Mouse (Mus musculus) C2C12 (cell line): Measurements from ENCODE around the gene Rassf3. TPM values are rescaled to one million over a fixed set of nuclear protein-coding genes. Genes with fewer than 3 reads are reported as not detected.

Source experiments
- H3K27me3 ChIP-seq: one replicate; pipeline ENCODE4 v1.6.1; 2011; ENCODE audit not compliant: control insufficient read depth, insufficient read depth, insufficient read length
- H3K36me3 ChIP-seq: one replicate; pipeline ENCODE4 v1.6.1; 2011; ENCODE audit not compliant: control insufficient read depth, insufficient read depth
- H3K4me3 ChIP-seq: one replicate; pipeline ENCODE4 v1.5.1; 2011; ENCODE audit warnings: mild to moderate bottlenecking, control low read depth; ENCODE audit not compliant: poor library complexity, insufficient read depth, severe bottlenecking
- H3K79me2 ChIP-seq: one replicate; pipeline ENCODE4 v1.6.1; 2011; ENCODE audit not compliant: control insufficient read depth, insufficient read depth
- H3K79me3 ChIP-seq: one replicate; pipeline ENCODE4 v1.6.1; 2011; ENCODE audit warnings: low read depth, control low read depth
- H3ac ChIP-seq: one replicate; pipeline ENCODE3; 2011; ENCODE audit warnings: low read depth; ENCODE audit not compliant: control insufficient read depth, insufficient read length
- CEBPB ChIP-seq: IDR thresholded peaks from one replicate; pipeline ENCODE4 v1.6.1; 2011; ENCODE audit warnings: low read depth, mild to moderate bottlenecking, control low read depth, moderate library complexity
- CTCF ChIP-seq: IDR thresholded peaks from one replicate; pipeline ENCODE4 v1.5.1; 2011; ENCODE audit not compliant: control insufficient read depth, insufficient read depth, insufficient read length
- FOSL1 ChIP-seq: IDR thresholded peaks from one replicate; pipeline ENCODE4 v1.8.0; 2011; ENCODE audit warnings: mild to moderate bottlenecking, low read length; ENCODE audit not compliant: poor library complexity, insufficient read depth, severe bottlenecking
- MAX ChIP-seq: IDR thresholded peaks from one replicate; pipeline ENCODE4 v1.6.1; 2011; ENCODE audit warnings: mild to moderate bottlenecking, control low read depth
- MYOD1 ChIP-seq: IDR thresholded peaks from one replicate; pipeline ENCODE4 v1.6.1; 2011; ENCODE audit warnings: low read depth; ENCODE audit not compliant: control insufficient read depth, insufficient read length
- MYOG ChIP-seq: IDR thresholded peaks from one replicate; pipeline ENCODE4 v1.6.1; 2011; ENCODE audit not compliant: control insufficient read depth, insufficient read length; ENCODE audit errors: extremely low read depth
- USF1 ChIP-seq: IDR thresholded peaks from one replicate; pipeline ENCODE4 v1.6.1; 2011; ENCODE audit warnings: low read depth, mild to moderate bottlenecking, control low read depth, moderate library complexity
- polyA plus RNA-seq: library from polyadenylated mRNA; unstranded; fragments of >200 nt; fragmentation: generic; extraction: Trizol; gene quantifications from one replicate; pipeline ENCODE4 v1.2.1, GENCODE M21; 2012; ENCODE audit warnings: missing spikeins

Gene Rassf3
- polyA plus RNA-seq, 1 experiment: 8.9 TPM

DNA sequence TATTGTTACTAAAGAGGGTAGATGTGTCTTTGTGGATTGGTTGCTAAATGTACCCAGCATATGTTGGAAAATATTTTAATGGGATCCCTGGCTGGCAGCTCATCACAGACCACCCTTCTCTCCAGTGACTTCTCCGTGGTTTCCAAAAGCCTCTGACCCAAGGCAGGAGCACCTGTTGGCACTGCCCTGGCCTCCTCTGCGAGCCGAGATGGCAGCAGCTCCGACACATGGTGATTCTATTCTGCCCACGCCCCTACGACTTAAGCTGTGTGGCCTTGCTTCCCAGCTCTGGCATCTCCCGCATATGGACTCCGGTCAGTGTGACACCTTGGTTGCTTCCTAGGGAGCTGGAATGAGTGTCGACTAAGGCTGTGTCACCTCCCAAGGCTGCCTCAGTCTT is 73.0 kb downstream of the Rassf3 start:
- Histone ChIP-seq H3K36me3 (no peaks in the 10 kb centered on the region), H3K4me3 (no peak overlapping the region), H3K27me3 (no peaks in the 10 kb centered on the region), H3ac (no peak overlapping the region), H3K79me3 (no peaks in the 10 kb centered on the region), H3K79me2 (no peaks in the 10 kb centered on the region)
- TF ChIP-seq FOSL1 (no peak), CEBPB (no peak), MAX (no peak), CTCF (no peak), MYOD1 (no peak), USF1 (no peak), MYOG (no peak)

DNA sequence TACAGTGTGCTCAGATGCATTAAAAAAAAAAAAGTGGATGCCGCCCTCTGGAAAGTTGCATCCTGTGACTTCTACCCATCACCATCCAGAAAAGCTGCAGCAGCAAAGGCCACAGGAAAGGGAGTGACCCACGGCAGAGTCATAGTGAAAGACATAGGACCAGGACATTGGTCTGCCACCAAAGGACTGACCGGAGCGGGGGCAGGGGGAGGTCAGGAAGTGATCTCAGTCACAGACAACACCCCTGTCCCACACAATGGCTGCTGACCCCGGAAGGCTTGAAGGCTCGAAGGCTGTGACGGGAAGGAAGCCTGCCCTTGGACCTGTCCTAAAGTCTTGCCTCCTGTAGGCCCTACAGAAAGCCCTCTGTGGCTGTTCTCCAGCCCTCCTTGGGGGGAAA is 75.1 kb downstream of the Rassf3 start:
- no peaks in the 10 kb centered on the region for H3K36me3 ChIP-seq
- H3K79me3 ChIP-seq: no peaks in the 10 kb centered on the region
- TF ChIP-seq FOSL1 (no peak), USF1 (no peak), MYOD1 (no peak), MYOG (no peak), CEBPB (no peak), CTCF (no peak), MAX (no peak)

DNA sequence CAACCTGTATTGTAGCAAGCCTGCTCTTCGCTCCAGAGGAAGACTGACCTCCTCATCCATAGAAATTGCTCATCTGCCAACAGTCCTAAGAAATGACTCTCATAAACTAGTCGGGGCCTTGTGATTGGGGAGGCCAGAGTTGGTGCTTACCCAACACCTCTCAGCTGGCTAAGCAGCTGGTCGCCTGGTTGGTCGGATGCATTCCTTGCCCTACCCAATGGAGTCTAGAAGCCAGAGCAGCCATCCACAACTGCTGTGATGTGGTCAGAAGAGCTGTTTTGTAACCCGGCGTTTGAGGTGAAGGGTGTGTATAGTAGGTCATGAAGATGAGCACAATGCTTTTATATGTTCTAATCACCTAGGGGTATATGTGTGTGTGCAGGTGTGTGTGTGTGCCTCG is 77.5 kb downstream of the Rassf3 start:
- no peak for TF ChIP-seq MAX
- TF ChIP-seq MYOD1: no peak
- TF ChIP-seq USF1: no peak
- no peak for TF ChIP-seq CEBPB
- no peak for TF ChIP-seq FOSL1
- no peak for TF ChIP-seq MYOG
- no peak for TF ChIP-seq CTCF
- no peaks in the 10 kb centered on the region for H3K79me3 ChIP-seq
- H3K4me3 ChIP-seq: no peak overlapping the region
- H3ac ChIP-seq: no peak overlapping the region
- peaks cover 19% of the 10 kb centered on the region for H3K36me3 ChIP-seq
- H3K27me3 ChIP-seq: no peaks in the 10 kb centered on the region
- no peaks in the 10 kb centered on the region for H3K79me2 ChIP-seq

More for the DNA sequence above, 75.1 kb downstream of the Rassf3 start:
- Histone ChIP-seq H3K79me2 (no peaks in the 10 kb centered on the region), H3ac (no peak overlapping the region), H3K27me3 (no peaks in the 10 kb centered on the region), H3K4me3 (no peak overlapping the region)

DNA sequence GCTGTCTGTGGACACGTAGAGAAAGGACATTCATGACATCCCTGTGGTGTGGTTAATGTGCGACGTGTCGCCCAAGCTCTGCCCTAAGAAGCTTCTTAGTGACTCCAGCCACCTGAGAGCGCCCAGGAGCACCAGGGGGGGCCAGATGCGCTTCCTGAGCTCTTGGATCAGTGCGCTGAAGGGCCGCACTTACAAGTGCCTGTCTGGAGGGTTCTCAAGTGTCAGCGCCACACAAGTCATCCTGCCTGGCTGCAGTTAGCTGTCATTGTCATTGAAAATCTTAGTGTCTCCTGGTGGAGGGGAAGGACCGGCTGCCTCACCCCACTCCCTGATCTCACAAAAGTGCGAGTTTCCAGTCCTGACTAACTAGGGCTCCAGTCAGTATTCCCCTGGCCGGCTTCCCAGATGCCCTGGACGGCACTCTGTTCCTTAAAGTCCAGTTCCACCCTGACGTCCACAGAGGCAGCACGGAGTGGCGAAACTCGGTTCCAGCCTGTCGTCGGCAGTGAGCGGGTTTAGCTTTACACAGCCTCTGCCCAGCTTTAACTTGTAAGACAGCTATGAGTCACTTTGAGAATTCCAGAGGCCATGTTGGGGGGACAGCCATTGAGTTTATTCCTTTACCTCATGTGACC is 80.5 kb downstream of the Rassf3 start:
- Histone ChIP-seq H3K79me3 (no peaks in the 10 kb centered on the region), H3ac (no peak overlapping the region), H3K4me3 (no peak overlapping the region), H3K36me3 (peaks cover 47% of the 10 kb centered on the region), H3K27me3 (no peaks in the 10 kb centered on the region), H3K79me2 (no peaks in the 10 kb centered on the region)
- TF ChIP-seq CEBPB (no peak), MAX (no peak), CTCF (no peak), FOSL1 (no peak), MYOD1 (no peak), USF1 (no peak), MYOG (no peak)

DNA sequence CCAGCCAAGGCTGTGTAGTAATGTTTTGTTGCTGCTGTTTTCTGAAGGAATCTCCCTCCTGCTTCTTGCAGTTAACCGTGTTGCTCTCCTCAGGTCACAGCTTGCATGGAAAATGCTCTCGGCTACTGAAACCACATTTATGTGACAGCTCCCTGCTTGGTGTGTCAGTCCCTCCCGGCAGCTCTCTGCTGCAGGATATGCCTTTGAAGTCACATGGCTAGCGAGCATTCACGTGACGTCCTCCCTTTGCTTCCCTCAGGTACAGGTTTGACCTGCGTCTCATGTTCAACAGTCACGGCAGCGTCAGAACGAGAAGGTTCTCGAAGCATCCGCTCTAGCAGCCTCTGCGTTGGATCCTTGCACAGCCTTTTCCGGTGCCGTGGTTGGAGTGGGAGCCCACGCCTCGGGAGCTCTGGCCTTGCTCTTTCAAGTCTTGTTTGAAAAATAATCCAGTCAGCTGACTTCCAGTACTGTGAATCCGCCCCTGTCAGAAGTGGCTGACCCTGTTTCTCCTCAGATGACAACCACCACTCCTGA is 81.3 kb downstream of the Rassf3 start:
- no peak overlapping the region for H3K4me3 ChIP-seq
- H3ac ChIP-seq: no peak overlapping the region
- no peaks in the 10 kb centered on the region for H3K27me3 ChIP-seq
- no peak for TF ChIP-seq FOSL1
- TF ChIP-seq CTCF: no peak
- no peak for TF ChIP-seq CEBPB
- no peak for TF ChIP-seq MAX
- no peak for TF ChIP-seq MYOD1
- TF ChIP-seq MYOG: no peak
- no peak for TF ChIP-seq USF1
- no peaks in the 10 kb centered on the region for H3K79me2 ChIP-seq
- H3K36me3 ChIP-seq: peaks cover 52% of the 10 kb centered on the region
- H3K79me3 ChIP-seq: no peaks in the 10 kb centered on the region

DNA sequence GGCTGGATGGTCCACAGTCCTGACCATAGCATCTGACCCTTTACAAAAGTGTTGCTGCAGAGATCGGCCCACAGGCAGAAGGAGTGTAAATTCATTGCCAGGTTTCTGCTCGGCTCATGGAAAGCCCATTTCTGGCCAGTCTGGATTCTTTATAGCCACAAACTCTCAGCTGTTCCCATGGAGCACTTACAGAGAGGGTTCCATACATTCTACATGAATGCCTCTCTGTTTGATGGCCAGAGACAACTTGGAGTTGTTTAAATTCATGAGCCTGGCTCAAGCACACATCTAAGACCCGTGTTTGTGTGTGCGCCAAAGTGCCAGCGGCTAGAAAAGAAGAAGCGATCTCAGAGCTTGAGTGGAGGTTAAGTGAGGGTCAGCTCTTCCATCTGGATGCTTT is 81.9 kb downstream of the Rassf3 start:
- Histone ChIP-seq H3K36me3 (peaks cover 58% of the 10 kb centered on the region), H3K79me3 (no peaks in the 10 kb centered on the region), H3K4me3 (no peak overlapping the region), H3ac (no peak overlapping the region), H3K27me3 (no peaks in the 10 kb centered on the region), H3K79me2 (no peaks in the 10 kb centered on the region)
- TF ChIP-seq USF1: no peak
- no peak for TF ChIP-seq FOSL1
